Mouse (Mus musculus): Measurements from ENCODE around the gene Aldh18a1.

DNA sequence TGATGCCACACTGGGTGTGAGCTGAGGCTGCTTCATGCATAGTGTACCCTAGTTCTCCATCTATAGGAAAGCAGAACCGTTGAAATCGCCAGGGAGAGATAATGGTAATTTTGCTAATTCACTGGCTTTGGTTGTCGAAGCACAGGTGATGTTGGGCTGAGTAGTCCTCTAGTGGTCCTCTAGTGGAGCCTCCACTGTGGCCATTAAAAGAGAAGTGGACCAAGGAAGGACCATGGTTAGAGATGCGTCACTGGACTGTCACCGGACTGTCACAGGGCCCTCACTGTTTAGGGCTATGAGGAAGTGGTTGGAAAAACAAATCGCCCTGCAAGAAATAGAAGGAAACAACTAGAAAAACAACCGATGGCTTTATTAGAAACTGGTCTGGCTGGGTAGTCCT lies 49.3 kb upstream of the Aldh18a1 start:
- no peak for TF ChIP-seq CTCF (conservative IDR thresholded peaks at IDR 0.05; ENCODE audit: low read length)
- no peak for TF ChIP-seq NANOG (IDR thresholded peaks at IDR 0.05; ENCODE audit: borderline replicate concordance, low read length)
- TF ChIP-seq POU5F1 (IDR thresholded peaks at IDR 0.05; ENCODE audit: borderline replicate concordance, low read length) = no peak

Data from E14TG2a.4 (cell line).